Mouse (Mus musculus): ENCODE data around the gene Pdhb.

The Pdhb gene

GRCm38 (mm10) chr14:8190556-8190955 lies 17.7 kb upstream of the Pdhb start:
- DNase-seq, result no peak

- DNase-seq, result no peak
These were observed 13.6 kb upstream of the Pdhb start for GRCm38 (mm10) chr14:8186278-8187045.

- DNase-seq, result no peak
These were observed 10.5 kb upstream of the Pdhb start for GRCm38 (mm10) chr14:8183330-8183729.

GRCm38 (mm10) chr14:8180371-8181035 lies 7.7 kb upstream of the Pdhb start:
- no peak for DNase-seq

GRCm38 (mm10) chr14:8176251-8176650 lies 3.4 kb upstream of the Pdhb start:
- peak; percentile 48 to 58 for DNase-seq

GRCm38 (mm10) chr14:8174634-8175033 lies 1.8 kb upstream of the Pdhb start:
- no peak for DNase-seq

GRCm38 (mm10) chr14:8173542-8174250 lies 871 bp upstream of the Pdhb start:
- peak; percentile 21 to 51 for DNase-seq

- peak; percentile 52 to 57 for DNase-seq
These were observed 8.4 kb downstream of the Pdhb start for GRCm38 (mm10) chr14:8164463-8164862.

GRCm38 (mm10) chr14:8161777-8162176 lies 11.0 kb downstream of the Pdhb start:
- peak; percentile 49 to 62 for DNase-seq

GRCm38 (mm10) chr14:8159141-8159540 lies 13.7 kb downstream of the Pdhb start:
- no peak for DNase-seq

GRCm38 (mm10) chr14:8158721-8159120 lies 14.1 kb downstream of the Pdhb start:
- DNase-seq, result no peak

- no peak for DNase-seq
These were observed 15.9 kb downstream of the Pdhb start for GRCm38 (mm10) chr14:8156947-8157346.

GRCm38 (mm10) chr14:8154072-8154471 lies 18.8 kb downstream of the Pdhb start:
- no peak for DNase-seq

- DNase-seq, result no peak
These were observed 21.1 kb downstream of the Pdhb start for GRCm38 (mm10) chr14:8151757-8152156.

GRCm38 (mm10) chr14:8148842-8149241 lies 24.0 kb downstream of the Pdhb start:
- DNase-seq, result no peak

GRCm38 (mm10) chr14:8146611-8147223 lies 26.1 kb downstream of the Pdhb start:
- no peak for DNase-seq

GRCm38 (mm10) chr14:8145594-8146558 lies 26.9 kb downstream of the Pdhb start:
- DNase-seq, result no peak

- no peak for DNase-seq
These were observed 31.7 kb downstream of the Pdhb start for GRCm38 (mm10) chr14:8141131-8141530.

GRCm38 (mm10) chr14:8139724-8140710 lies 32.8 kb downstream of the Pdhb start:
- no peak for DNase-seq

GRCm38 (mm10) chr14:8135130-8135529 lies 37.7 kb downstream of the Pdhb start:
- no peak for DNase-seq

- DNase-seq, result no peak
These were observed 38.6 kb downstream of the Pdhb start for GRCm38 (mm10) chr14:8134234-8134633.

Data from kidney, postnatal 4 days (tissue).